Mouse (Mus musculus) CH12.LX (cell line): Measurements from ENCODE around the gene Kit. TPM values are rescaled to one million over a fixed set of nuclear protein-coding genes. Genes with fewer than 3 reads are reported as not detected.

Source experiments
- DNase-seq: peaks from one replicate; pipeline ENCODE4 v3.0.0-alpha.2; 2013; ENCODE audit errors: extremely low read depth
- H3K27ac ChIP-seq: 2 replicates; pipeline ENCODE4 v1.5.1; 2012; ENCODE audit warnings: low read depth, mild to moderate bottlenecking, control low read depth, moderate library complexity; ENCODE audit not compliant: insufficient read depth
- H3K27me3 ChIP-seq: replicated peaks from 2 replicates; pipeline ENCODE3; 2012; ENCODE audit warnings: inconsistent platforms
- H3K36me3 ChIP-seq, 2 experiments: replicated peaks in 1 of 2; 2 replicates each; pipeline versions ENCODE3 to v1.6.1; 2012; ENCODE audit warnings: inconsistent platforms in 1 of 2, low read length in 1 of 2, mild to moderate bottlenecking in 1 of 2, mixed read lengths in 1 of 2, moderate library complexity in 1 of 2; ENCODE audit not compliant: control insufficient read depth in 1 of 2, insufficient read depth in 1 of 2
- H3K4me1 ChIP-seq, 2 experiments: 2 replicates each; pipeline ENCODE4 v1.6.1; 2012; ENCODE audit warnings: inconsistent platforms in 1 of 2, moderate library complexity in 1 of 2; ENCODE audit not compliant: insufficient read depth in 2 of 2, control insufficient read depth in 1 of 2
- H3K4me2 ChIP-seq: 2 replicates; pipeline ENCODE4 v1.6.1; 2012; ENCODE audit warnings: low read depth, mild to moderate bottlenecking, control low read depth; ENCODE audit not compliant: poor library complexity, insufficient read depth, severe bottlenecking
- H3K4me3 ChIP-seq, 3 experiments: fragments of 150-350 bp in 1 of 3; sonication (generic) in 1 of 3; replicated peaks in 1 of 3; 2 replicates each; pipeline versions ENCODE3 to v1.5.1; 2011 to 2012; ENCODE audit warnings: low read depth in 2 of 3, low read length in 2 of 3, mild to moderate bottlenecking in 2 of 3, moderate library complexity in 2 of 3, control low read depth in 1 of 3, improper control_type of control experiment in 1 of 3, inconsistent platforms in 1 of 3, mixed read lengths in 1 of 3; ENCODE audit not compliant: poor library complexity in 1 of 3
- H3K79me2 ChIP-seq: replicated peaks from 2 replicates; pipeline ENCODE4 v1.6.1; 2012; ENCODE audit warnings: mild to moderate bottlenecking, moderate library complexity; ENCODE audit not compliant: control insufficient read depth, poor library complexity, insufficient read depth, severe bottlenecking; ENCODE audit errors: extremely low read depth
- H3K9ac ChIP-seq: 2 replicates; pipeline ENCODE4 v1.6.1; 2012; ENCODE audit warnings: low read depth, mild to moderate bottlenecking, control low read depth, moderate library complexity; ENCODE audit not compliant: insufficient read depth
- H3K9me3 ChIP-seq: replicated peaks from 2 replicates; pipeline ENCODE3; 2012; ENCODE audit warnings: low read length, inconsistent platforms, mixed read lengths
- BHLHE40 ChIP-seq: IDR thresholded peaks from 2 replicates; pipeline ENCODE4 v1.6.1; 2011; ENCODE audit warnings: mild to moderate bottlenecking, low read depth, low read length, improper control_type of control experiment
- CHD2 ChIP-seq: IDR thresholded peaks from 2 replicates; pipeline ENCODE4 v1.6.1; 2011; ENCODE audit warnings: low read length, improper control_type of control experiment
- E2F4 ChIP-seq: IDR thresholded peaks from 2 replicates; pipeline ENCODE4 v1.6.1; 2011; ENCODE audit warnings: low read depth, low read length, improper control_type of control experiment; ENCODE audit not compliant: insufficient replicate concordance
- ELF1 ChIP-seq: IDR thresholded peaks from 2 replicates; pipeline ENCODE4 v1.6.1; 2014; ENCODE audit warnings: low read depth, mild to moderate bottlenecking, inconsistent platforms, low read length, improper control_type of control experiment
- GABPA ChIP-seq: IDR thresholded peaks from 2 replicates; pipeline ENCODE4 v1.6.1; 2012; ENCODE audit warnings: low read depth, low read length, improper control_type of control experiment, inconsistent platforms; ENCODE audit not compliant: insufficient replicate concordance
- HCFC1 ChIP-seq: IDR thresholded peaks from 2 replicates; pipeline ENCODE4 v1.6.1; 2012; ENCODE audit warnings: low read depth, mild to moderate bottlenecking, inconsistent platforms, low read length, improper control_type of control experiment
- JUN ChIP-seq: IDR thresholded peaks from 2 replicates; pipeline ENCODE4 v1.6.1; 2011; ENCODE audit warnings: low read depth, mild to moderate bottlenecking, low read length, improper control_type of control experiment, moderate library complexity; ENCODE audit not compliant: insufficient read depth
- MAFK ChIP-seq: IDR thresholded peaks from 2 replicates; pipeline ENCODE4 v1.6.1; 2011; ENCODE audit warnings: low read length, improper control_type of control experiment; ENCODE audit not compliant: insufficient replicate concordance
- MAX ChIP-seq: IDR thresholded peaks from 2 replicates; pipeline ENCODE4 v1.6.1; 2011; ENCODE audit warnings: low read length, improper control_type of control experiment
- MAZ ChIP-seq: IDR thresholded peaks from 2 replicates; pipeline ENCODE4 v1.6.1; 2012; ENCODE audit warnings: low read depth, mild to moderate bottlenecking, inconsistent platforms, low read length, improper control_type of control experiment, moderate library complexity
- MEF2A ChIP-seq: IDR thresholded peaks from 2 replicates; pipeline ENCODE4 v1.6.1; 2014; ENCODE audit warnings: low read depth, mild to moderate bottlenecking, inconsistent platforms, low read length, improper control_type of control experiment, borderline replicate concordance
- MYC ChIP-seq: IDR thresholded peaks from 2 replicates; pipeline ENCODE4 v1.6.1; 2011; ENCODE audit warnings: low read depth, mild to moderate bottlenecking, improper control_type of control experiment, low read length
- PAX5 ChIP-seq: IDR thresholded peaks from 2 replicates; pipeline ENCODE4 v1.6.1; 2012; ENCODE audit warnings: low read length, inconsistent platforms, mixed read lengths
- RAD21 ChIP-seq: IDR thresholded peaks from 2 replicates; pipeline ENCODE4 v1.6.1; 2011; ENCODE audit warnings: low read depth, mild to moderate bottlenecking, low read length, improper control_type of control experiment, moderate library complexity
- SIN3A ChIP-seq: IDR thresholded peaks from 2 replicates; pipeline ENCODE4 v1.6.1; 2012; ENCODE audit warnings: low read length, improper control_type of control experiment, inconsistent platforms
- UBTF ChIP-seq: IDR thresholded peaks from 2 replicates; pipeline ENCODE4 v1.6.1; 2012; ENCODE audit warnings: low read depth, mild to moderate bottlenecking, inconsistent platforms, low read length, improper control_type of control experiment, moderate library complexity
- ZC3H11A ChIP-seq: IDR thresholded peaks from 2 replicates; pipeline ENCODE4 v1.6.1; 2012; ENCODE audit warnings: low read depth, mild to moderate bottlenecking, inconsistent platforms, low read length, improper control_type of control experiment
- ZMIZ1 ChIP-seq: IDR thresholded peaks from 2 replicates; pipeline ENCODE4 v1.6.1; 2012; ENCODE audit warnings: low read depth, mild to moderate bottlenecking, inconsistent platforms, low read length, improper control_type of control experiment
- ZNF384 ChIP-seq: IDR thresholded peaks from 2 replicates; pipeline ENCODE4 v1.6.1; 2012; ENCODE audit warnings: low read depth, low read length, improper control_type of control experiment, inconsistent platforms
- dilution Hi-C: fragments of 300-500 bp; cut with MboI; formaldehyde crosslinking; loops from 2 replicates; pipeline ENCODE4 v1.14.3; 2020; ENCODE audit warnings: low sequenced_read_pairs; ENCODE audit not compliant: extremely low pct_unique_long_range_greater_than_20kb, extremely low pct_ligation_motif_present
- in situ Hi-C: fragments of 300-500 bp; cut with MboI; formaldehyde crosslinking; loops from 3 replicates; pipeline ENCODE4 v1.14.3; 2019; ENCODE audit warnings: low sequenced_read_pairs, low pct_ligation_motif_present, low pct_unique_long_range_greater_than_20kb, mixed read lengths
- polyA plus RNA-seq: library from polyadenylated mRNA; unstranded; fragments of >175 nt; gene quantifications from 2 replicates; pipeline ENCODE4 v1.2.1, GENCODE M21; 2012; ENCODE audit warnings: low read depth; ENCODE audit not compliant: insufficient read length
- total RNA-seq, 2 experiments: library from RNA; depleted of rRNA; stranded (reverse); fragments of 300-350 nt in 1 of 2; fragments of >200 nt in 1 of 2; gene quantifications; 2 replicates each; pipeline ENCODE4 v1.2.3; 2012 to 2014

Gene Kit
- total and polyA plus RNA-seq, 3 experiments = 0.13 to 0.64 TPM; not detected in 1

DNA sequence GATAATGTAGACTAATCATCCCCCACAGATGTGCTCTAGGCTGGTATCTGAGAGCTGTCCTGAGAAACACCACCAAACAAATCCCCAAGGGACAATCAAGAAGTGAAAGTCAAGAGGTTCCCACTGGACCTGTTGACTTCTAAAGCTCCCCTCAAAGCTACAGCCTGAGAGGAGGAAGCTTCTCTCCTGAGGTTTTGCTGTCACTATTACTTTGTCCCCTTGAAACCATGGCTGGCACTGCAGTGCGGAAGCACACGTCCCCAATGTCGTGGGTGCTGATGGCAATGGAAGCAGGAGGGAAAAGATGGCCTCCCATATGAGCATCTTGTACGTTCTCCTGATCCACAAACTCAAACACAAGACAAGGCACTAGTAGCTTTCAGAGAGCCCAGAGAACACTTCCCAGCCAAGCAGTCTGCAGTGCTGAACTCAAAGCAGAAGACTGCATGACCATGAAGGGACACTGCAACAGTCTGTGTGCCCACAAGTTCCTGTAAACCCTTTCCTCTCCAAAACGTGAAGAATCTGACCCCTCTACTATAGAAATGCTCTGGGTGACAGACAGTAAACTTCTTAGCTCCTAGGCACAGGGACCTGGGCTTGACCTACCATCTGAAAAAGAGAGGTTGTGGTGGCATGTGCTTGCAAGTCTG, 96.5 kb downstream of the Kit start:
- in situ Hi-C loops (no loop called here), dilution Hi-C loops (no loop called here)
- Histone ChIP-seq H3K4me3 (no peak overlapping the region), H3K27ac (no peak overlapping the region), H3K27me3 (no peaks in the 10 kb centered on the region), H3K4me2 (no peak overlapping the region), H3K9me3 (peaks cover 29% of the 10 kb centered on the region), H3K36me3 (no peaks in the 10 kb centered on the region), H3K9ac (no peak overlapping the region), H3K4me1 (peaks cover 0 to 12% of the 10 kb centered on the region in 2 experiments; a peak in 1 of 4 replicates), H3K79me2 (no peaks in the 10 kb centered on the region)
- no peak for DNase-seq
- no peak for TF ChIP-seq JUN

DNA sequence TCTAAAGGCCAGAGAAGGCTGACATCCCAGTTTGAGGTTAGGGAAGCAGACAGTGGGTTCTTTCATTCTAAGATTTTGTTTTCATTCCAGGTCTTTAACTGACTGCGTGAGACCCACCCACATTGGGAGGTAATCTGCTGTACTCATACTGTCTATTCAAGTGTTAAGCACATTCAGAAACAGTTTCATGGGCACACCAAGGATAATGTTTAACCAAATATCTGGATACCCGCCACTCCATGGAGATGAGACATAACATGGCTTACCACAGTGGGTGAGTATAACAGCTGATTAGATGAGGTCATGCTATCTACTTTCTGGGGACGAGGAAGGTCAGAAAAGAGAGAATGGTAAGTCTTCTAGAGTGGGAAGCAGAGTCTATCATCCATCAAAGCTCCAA, 101.3 kb downstream of the Kit start:
- H3K4me3 ChIP-seq = no peak overlapping the region
- no peaks in the 10 kb centered on the region for H3K27me3 ChIP-seq
- H3K4me2 ChIP-seq = no peak overlapping the region
- peaks cover 32% of the 10 kb centered on the region for H3K9me3 ChIP-seq
- no peak for DNase-seq
- no peak overlapping the region for H3K27ac ChIP-seq
- in situ Hi-C loops = no loop called here
- H3K9ac ChIP-seq = no peak overlapping the region
- no peaks in the 10 kb centered on the region for H3K79me2 ChIP-seq
- TF ChIP-seq PAX5 (no peak), SIN3A (no peak), ELF1 (no peak), MYC (no peak), CHD2 (no peak)
- dilution Hi-C loops = no loop called here
- H3K36me3 ChIP-seq = no peaks in the 10 kb centered on the region
- H3K4me1 ChIP-seq = peaks cover 0 to 13% of the 10 kb centered on the region in 2 experiments; a peak in 2 of 4 replicates

DNA sequence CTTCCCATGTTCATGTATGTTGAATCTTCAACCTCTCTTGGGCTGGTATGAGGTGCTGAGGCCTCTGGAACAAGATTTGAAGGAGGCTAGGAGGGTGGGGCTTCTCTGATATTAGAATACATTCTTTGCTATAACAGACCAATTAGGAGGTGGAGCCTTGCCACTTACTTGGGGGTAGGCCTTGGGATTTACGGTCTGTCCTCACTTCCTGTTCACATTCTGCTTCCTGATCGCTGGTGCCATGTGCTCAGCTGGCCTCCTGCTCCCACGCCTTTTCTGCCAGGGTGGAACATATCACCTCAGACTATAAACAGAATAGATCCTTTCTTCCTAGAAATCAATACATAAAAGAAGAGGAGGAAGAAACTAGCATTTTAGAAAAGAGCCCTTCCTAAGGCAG, 105.2 kb downstream of the Kit start:
- TF ChIP-seq MAX = no peak
- no peak for TF ChIP-seq BHLHE40
- no peak for TF ChIP-seq MAZ
- no peak for TF ChIP-seq ZNF384
- no peak for TF ChIP-seq HCFC1
- no peak for TF ChIP-seq ZMIZ1
- no peak for TF ChIP-seq UBTF
- no peak for TF ChIP-seq MAFK
- TF ChIP-seq ZC3H11A = no peak
- no peak for TF ChIP-seq MEF2A
- no peak for TF ChIP-seq SIN3A
- no peak for TF ChIP-seq RAD21
- no peak for TF ChIP-seq GABPA
- no peak for TF ChIP-seq E2F4
- no peaks in the 10 kb centered on the region for H3K79me2 ChIP-seq
- no peaks in the 10 kb centered on the region for H3K27me3 ChIP-seq
- no peak for DNase-seq
- dilution Hi-C loops = no loop called here
- H3K27ac ChIP-seq = no peak overlapping the region
- peaks cover 20% of the 10 kb centered on the region for H3K9me3 ChIP-seq
- in situ Hi-C loops = no loop called here
- H3K9ac ChIP-seq = no peak overlapping the region
- no peak overlapping the region for H3K4me3 ChIP-seq
- no peaks in the 10 kb centered on the region for H3K36me3 ChIP-seq
- H3K4me2 ChIP-seq = no peak overlapping the region
- peaks cover 0 to 13% of the 10 kb centered on the region in 2 experiments; a peak in 2 of 4 replicates for H3K4me1 ChIP-seq
